Mouse (Mus musculus): ENCODE data around the gene Cxadr.

The Cxadr gene

DNA sequence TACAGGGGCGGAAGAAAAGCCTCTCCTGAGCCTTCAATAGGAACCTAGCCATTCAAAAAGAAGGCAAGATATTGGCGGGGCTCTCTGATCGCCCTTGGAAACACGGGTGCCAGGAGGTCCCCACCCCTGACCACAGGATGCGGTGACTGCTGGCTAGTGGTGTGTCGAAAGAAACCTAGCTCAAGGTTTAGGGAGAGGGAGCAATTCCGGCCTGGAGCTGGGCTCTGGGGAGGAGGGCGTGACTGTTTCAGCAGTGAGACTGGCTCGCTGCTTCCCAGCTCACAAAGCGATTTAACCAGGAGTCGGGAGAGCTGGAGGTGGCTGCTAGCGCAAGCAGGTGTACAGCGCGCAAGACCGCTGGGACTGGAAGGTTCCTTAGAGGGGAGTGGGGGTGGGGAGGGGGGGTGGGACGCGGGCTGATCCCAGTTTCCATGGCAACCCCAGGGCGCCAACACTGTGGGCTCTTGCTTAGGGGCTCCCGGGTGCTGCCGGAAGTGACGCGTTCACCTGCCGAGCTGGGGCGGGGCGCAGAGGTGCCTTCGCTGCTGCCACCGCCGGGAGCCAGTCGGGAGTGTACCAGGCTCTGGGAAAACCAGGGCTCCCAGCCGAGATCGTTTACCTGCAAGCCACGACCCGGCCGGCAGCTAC lies at the start of gene Cxadr:
Cxadr (plus strand) TSS at position 307 of the 648 bp plus-strand sequence.
- no peak for DNase-seq (ENCODE audit: low spot score)

DNA sequence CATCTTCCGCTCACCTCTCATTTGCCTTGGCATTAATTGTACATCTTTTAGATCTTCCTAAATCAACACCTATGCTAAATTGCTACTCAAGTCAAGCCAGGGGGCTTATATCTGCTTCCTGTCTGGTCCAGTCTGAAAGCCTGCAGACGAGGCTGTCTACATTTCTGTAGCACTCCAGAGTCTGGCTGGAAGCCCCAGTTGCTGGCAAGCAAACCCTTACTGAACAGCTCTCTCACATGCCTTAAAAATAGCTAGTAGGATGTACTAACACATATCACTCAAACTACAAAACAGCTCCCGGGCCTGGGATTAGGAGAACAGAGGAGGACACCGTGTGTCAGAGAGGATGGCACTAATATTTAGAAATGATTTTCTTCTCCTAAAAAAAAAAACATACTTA lies 42.3 kb upstream of the Cxadr start:
- peak; percentile 27 for DNase-seq (ENCODE audit: low spot score)

DNA sequence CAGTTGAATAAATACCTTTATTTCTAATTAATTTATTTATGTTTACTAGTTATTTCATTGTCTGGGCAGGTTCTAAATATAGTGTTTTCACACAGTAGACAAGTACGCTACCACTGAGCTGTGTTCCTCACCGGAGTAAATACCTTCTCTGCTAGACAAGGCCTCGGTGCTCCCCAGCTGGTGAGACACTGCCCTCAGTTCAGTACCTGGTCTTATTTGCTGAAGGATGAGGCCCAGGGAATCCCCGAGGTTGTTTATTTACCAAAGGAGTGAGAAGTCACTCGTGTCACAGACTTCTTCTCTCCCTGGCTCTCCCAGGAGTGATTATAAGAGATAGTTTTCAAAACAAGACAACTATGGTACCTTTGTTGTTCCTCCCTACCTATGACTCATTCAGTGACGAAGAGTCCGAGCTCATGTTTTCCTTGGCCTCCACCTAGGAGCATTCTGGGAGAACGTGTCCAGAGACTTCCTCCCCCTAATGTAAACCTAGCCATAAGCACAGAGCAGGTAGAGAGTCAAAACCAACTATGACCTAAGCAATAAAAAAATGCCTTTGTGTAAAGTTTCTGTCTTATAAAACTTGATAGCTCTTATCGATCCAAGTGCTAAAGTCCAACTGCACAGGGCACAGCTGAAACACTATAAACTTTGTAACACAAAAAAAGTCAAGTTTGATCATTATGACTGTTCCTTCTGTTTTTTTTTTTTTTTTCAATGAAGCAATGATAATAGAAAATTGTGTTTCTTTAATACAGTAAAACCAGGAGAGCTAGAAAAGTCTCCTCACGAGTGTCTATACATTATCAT lies 41.0 kb upstream of the Cxadr start:
- no peak for DNase-seq (ENCODE audit: low spot score)

DNA sequence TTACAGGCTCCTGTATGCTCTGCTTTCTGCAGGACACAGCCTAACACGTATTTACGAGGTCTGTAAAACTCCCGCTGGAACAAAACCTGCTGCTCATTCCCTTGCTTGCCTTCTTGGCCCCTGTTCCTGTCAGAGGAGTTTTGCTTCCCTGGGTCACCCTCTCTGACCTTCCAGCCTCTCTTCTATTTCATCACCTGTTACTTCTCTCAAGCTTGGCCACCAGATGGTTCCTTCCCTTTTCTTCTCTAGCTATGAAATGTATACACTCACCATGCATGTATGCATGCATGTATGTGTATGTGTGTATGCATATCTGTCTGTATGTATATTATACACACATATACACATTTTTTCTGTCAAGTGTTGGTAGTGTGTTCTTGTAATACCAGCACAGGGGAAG lies 39.8 kb upstream of the Cxadr start:
- no peak for DNase-seq (ENCODE audit: low spot score)

DNA sequence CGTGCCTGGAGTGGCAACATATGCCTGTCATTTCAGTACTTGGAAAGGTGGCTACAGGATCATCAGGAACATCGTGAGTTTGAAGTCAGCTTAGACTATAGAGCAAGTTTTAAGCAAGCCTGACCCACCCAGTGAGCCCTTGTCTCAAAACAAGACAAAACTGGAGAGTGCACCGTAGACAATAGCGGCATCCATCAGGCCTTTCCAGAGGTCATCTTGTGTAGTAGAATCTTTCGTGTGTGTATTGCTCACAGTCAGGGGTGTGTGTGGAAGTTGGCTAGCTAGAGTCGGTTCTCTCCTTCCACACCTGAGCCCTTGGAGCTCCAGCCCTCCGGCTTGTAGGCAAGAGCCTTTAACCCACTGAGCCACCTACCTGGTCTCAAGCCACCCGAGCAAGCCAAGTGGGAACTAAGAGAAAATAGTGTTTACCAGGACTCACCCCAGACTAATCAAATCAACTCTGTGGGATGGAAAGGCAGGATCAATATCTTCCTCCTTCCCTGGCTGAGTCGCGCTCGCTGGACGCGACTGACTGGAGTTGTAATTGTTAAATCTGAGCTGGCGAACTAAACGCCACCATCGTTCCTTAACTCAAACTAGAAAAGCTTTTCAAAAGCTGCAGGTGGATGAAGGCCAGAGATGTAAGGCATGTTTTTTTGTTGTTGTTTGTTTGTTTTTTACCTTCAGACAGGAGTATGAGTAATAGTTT lies 36.7 kb upstream of the Cxadr start:
- no peak for DNase-seq (ENCODE audit: low spot score)

DNA sequence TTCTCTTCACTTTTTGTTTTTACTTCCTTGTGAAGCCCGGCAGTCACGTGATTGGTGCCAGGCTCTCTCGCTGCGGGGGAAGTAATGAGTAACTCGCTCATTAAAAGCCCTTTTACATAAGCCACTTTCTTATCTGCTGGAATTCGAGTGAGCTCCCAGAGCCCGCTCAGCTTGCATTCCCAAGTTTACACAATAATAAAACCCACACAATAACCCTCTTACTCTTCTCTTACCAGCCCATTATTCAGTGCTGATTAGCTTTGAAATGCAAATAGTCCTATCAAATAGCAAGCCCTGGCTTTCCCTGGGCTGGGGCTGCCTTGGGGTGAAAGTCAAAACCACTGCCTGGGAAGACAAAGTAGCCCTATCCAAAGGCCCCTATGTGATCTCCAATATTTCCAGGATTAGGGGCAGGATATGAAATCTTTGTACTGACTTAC lies 36.1 kb upstream of the Cxadr start:
- no peak for DNase-seq (ENCODE audit: low spot score)

DNA sequence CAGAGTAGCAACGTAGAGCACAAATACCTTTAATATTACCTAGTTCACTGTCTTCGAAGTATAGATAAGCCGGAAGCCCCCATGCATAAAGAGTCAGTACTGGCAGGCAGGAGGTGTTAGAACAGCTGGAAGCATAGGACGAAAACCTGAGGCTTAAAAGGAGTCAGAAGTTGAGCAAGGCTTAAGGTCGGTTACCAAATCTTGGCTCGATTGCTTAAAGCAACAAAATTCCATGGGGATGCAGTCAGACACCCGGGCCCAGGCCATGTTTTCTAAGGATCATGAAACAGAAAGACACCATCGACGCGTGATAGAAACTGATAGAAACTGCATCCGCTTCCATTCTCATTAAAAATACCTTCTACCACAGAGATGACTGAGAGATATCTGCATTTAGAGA lies 35.5 kb upstream of the Cxadr start:
- no peak for DNase-seq (ENCODE audit: low spot score)

DNA sequence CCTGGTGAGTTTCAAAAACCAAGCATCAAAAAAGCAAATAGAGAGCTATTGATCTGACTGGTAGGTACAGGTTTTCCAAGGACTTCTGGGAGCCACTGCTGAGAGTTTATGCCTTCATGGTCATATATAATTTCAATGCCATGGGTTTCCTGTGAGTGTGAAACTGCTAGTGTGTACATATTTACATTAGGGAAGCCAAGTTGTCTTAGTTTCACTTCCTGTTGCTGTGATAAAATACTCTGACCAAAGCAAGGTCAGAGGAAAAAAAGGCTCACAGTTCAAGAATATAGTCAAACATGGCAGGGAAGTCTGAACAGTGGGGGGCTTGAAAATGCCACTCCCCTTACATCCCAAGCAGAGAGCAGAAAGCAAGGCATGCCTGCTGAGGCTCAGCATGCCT lies 33.8 kb upstream of the Cxadr start:
- DNase-seq (ENCODE audit: low spot score), result no peak

DNA sequence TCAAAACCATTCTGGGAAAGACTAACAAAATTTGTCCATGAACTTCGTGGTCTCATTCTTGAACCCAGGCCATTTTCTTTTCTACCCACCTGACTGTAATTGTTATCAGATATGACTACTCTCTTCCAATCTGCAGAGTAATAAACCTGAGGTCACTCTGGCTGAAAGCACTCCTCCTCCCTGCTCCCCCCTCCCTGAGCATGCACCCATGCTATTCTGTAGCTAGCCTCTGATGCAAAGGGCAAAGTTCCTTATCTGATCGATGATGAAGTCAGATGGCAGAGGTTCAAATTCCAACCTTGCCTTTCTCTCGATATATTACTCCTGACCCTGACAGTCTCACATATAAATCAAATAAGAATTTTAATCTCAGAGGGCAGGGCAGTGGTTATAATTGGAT lies 33.1 kb upstream of the Cxadr start:
- no peak for DNase-seq (ENCODE audit: low spot score)

DNA sequence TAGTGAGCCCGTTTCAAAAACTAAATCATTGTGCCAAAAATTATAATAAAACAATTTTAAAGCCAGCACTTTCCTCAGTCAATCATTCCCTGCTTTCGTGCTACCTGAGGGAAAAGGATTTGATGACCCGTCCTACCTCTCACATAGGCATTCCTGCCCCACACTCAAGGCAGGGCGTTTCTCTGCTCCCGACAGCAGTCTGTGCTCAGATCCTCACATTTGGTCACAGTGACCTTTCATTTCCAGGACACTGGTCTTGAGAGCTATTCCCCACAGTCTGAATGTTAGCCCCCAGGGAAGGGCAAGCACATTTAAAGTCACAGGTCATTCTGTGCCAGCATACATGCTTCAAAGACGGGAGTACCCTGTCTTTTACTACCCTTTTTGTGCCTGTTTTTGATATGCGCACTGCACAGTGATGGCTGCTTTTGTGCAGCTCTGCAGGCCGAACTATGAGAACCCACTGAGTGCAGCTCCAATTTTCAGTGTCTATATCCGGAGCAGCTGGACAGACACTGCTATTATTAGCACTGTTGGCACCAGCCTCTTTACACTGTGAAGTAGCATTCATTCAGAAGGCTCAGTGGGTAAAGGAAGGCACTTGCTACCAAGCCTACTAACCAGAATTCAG lies 26.3 kb upstream of the Cxadr start:
- no peak for DNase-seq (ENCODE audit: low spot score)

DNA sequence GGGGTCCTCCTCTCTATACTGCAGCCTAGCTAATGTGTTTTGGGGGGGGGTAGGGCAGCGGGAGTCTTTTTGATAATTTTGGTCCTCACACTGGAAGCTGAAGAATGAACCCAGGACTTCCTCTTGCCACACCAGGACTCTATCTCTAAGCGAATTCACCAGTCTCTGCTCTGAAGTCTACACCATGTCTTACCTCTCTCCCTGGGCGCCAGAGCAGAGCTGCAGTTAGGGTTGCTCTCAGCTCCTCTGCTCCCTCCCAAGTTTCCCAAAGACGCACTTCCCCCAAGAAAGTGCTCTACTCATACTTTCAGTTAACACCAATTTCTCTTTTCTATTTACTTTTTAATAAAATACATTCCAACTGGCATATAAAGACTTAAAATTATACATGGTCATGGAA lies 23.7 kb upstream of the Cxadr start:
- no peak for DNase-seq (ENCODE audit: low spot score)

DNA sequence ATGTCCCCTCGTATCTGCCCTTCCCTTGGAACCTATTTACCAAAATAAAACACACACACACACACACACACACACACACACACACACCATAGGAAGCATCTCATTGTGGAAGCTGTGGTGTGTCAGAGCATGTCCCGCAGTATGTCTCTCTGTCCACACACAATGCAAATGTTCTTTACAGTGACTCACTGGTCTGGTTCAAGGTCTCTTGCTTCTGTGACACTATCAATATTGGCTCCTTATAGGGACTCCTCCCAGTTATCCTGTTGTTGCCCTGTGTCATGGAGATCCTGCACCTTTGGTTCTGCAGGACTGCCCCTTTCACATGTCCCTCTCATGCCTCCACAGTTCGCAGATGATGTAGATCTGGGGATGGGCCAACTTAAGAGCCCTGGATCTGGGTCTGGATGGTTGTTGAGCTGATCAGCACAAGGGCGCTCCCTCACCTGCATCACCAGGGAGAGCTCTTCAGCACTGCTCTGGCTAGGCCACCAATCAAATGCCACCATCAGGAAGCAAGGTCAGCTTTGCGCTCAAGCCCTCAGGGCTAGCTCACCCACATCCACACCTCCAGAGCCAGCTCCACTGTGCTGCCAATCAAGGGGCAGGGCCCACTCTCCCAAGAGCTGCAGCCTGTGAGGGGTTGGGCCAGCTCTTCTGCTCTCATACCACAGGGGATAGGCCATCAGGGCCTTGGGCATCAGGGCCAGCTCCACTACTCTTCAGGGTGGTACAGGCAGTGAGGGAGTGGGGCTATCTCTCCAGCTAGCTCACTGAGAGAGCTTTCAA lies 21.0 kb upstream of the Cxadr start:
- DNase-seq (ENCODE audit: low spot score), result no peak

DNA sequence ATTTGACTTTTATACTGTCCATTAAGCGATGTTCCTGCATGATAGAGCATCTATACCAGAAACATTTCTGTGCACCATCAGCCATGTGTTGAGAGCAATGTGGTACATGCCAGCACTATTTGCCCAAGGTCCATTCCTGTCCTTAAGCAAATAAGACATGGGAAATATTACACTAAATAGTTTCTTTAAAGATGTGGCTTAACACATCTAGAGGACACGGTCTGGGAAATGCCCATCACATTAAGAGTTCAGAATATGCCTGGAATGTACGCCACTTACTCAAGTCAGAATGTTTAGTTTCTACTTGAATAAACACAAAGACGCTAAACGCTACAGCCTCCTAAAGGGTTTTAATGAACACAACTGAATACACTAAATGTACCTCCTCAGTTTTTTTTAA lies 18.1 kb upstream of the Cxadr start:
- DNase-seq (ENCODE audit: low spot score), result no peak

DNA sequence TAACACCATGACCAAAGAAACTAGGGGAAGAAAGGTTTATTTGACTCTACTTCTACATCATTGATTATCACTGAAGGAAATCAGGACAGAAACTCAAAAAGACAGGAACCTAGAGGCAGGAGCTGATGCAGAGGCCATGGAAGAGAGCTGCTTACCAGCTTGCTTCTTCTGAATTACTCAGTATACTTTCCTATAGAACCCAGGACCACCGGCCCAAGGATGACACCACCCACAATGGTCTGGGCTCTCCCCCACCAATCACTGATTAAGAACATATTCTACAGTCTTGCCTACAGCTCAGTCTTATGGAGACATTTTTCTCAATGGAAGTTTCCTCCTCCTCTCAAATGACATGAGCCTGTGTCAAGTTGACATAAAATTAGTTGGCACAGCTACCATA lies 7.2 kb upstream of the Cxadr start:
- no peak for DNase-seq (ENCODE audit: low spot score)

DNA sequence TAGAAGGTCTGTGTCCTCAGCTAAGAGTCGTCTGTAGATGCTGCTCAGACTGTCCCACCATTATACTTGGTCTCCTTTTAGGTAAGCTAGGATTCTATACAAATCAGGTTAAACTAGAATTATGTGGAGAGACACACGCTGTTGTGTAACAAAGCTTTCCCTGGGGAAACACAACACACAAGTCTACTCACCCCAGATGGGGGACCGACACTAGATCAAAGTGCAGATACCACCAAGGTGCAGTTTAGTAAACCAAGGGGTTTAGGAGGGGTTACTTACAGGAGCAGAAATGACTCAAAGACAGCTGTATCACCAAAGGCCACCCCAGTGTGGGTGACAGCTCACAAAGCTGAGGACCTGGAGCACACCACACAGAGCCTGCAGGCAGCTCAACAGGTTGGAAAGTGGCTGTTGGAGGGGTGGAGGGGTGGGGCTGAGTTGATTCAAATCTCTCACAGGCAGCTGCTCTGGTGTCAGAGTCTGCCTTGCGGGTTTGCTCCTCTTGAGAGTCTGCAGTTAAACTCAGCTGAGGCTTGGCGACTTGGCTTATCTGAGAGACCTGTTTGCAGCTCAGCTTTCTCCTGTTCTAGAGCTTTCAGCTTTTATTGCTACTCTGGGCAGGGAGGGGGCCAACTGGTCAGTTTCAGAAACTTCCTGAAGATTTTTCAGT lies 6.5 kb upstream of the Cxadr start:
- no peak for DNase-seq (ENCODE audit: low spot score)

DNA sequence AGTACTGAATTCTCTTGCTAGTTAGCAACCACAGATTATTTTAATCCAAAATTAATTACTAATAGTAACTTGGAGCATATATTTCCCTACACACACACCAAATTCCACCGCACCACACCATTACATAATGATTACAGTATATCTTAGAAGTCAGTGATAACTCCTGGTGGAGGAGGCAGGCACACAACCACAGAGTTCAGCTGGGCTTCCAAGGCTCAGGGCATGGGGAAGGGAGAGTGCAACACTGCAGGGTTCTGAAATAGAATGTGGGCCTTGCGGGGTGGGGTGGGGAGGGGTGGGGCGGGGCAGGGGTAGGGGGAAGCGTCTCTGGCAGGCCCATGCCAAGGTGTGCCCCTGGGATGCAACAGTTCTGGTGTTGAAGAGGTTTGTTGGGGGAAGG lies 5.7 kb upstream of the Cxadr start:
- DNase-seq (ENCODE audit: low spot score), result no peak

DNA sequence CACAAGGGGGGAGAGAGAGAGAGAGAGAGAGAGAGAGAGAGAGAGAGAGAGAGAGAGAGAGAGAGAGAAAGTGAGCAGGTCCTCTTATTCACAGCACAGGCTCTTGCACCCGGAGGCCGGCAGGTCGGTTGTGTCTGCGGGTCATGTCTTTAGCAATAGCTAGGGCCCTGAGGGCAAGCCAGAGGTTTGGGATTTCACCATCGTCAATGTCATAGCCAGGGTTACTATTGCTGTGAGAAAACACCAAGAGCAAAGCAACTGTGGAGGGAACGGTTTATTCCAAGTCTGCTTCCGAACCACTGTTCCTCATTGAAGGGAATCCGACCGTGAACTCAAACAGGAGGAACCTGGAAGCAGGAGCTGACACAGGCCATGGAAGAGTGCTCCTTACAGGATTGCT lies 5.2 kb upstream of the Cxadr start:
- no peak for DNase-seq (ENCODE audit: low spot score)

DNA sequence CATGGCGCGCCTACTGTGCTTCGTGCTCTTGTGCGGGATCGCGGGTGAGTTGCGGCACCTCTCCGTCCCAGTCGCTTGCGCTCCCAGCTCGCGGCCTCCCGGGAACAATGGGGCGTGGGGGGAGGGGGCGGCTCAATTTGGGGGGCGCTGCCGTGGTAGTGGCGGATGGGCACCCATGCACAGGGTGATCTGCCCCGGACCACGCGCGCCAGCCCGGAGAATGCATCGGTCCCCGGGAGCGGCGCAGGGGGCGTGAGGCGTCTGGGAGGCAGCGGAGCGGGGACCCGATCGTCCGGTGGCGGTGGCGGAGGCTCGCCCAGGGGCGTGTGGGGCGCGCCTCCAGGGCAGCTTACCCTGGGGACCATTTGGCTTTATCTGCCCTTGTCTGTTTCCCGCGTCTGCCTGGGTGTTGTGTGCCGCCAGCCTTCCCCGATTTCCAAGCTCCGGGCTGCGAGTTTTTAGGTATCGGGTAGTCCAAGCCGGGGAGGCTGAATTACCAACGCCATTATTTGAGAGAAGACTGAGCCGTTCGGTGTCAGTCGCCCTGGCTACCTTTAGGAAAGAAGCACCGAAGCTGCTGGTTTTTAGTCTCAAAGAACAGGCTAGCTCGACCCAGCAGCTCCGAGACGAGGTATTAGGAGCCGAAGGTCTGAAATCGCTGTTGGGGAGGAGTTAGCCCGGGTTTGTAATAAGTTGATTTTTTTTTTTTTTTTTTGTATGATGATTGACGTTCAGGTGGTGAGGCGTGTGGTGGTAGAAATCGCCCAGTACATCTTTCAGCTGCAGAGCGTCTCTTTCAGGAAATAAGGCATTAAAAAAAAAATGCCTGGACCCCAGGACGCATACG lies 765 bp downstream of the Cxadr start:
- DNase-seq (ENCODE audit: low spot score), result no peak

DNA sequence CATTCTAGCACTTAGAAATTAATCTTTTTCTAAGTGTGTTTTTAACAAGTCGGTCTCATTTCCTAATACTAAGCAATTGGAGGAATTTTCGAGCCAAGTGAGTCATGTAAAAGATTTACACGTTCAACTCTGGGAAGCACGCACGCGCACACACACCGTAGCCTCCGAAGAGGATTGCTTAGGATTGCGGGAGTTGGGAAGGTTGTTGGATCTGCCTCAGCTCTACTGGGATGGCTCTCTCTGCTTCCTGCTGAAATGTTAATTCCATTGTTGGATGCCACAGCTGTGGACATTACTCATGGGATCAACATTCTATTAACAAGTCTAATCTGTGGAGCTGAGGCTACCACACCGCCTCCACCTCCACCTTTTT lies 1.4 kb downstream of the Cxadr start:
- no peak for DNase-seq (ENCODE audit: low spot score)

DNA sequence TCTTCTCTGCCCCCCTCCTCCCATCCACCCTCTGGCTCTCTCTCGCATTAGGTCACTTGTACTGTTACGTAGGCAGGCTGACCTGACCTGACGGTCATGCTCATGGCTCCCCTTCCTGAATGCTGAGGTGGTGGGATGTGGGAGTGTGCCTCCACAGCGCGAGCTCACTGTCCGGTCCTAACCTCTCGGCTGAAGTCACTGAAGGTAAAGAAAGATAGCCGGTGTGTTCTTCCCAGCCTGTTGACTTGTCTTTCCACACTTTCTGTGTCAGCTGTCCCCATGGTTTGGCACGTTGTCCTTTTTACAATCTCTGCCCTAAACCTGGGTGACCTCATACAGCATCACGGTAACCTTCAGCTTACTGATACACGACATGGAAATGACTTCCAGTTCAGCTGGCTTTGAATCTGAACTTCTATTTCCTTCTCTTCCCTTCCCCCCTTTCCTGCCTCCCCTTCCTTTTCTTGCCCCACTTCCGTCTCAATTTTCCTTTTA lies 4.4 kb downstream of the Cxadr start:
- DNase-seq (ENCODE audit: low spot score), result no peak
